Mouse (Mus musculus) stomach, postnatal 0 days (tissue): ENCODE measurements at regions not wholly inside any gene's neighbourhood (a gene's known extent, or its start where the extent isn't known, plus 50 kb on each side); places are given as distances from the start of the nearest gene placed in this dataset.

Experiments
- CTCF ChIP-seq: IDR thresholded peaks from 2 replicates; pipeline ENCODE4 v1.5.1; 2016; ENCODE audit warnings: antibody characterized with exemption, low read depth, mild to moderate bottlenecking, moderate library complexity
- EP300 ChIP-seq: optimal IDR thresholded peaks from 2 replicates; pipeline ENCODE3; 2016; ENCODE audit warnings: antibody characterized with exemption

DNA sequence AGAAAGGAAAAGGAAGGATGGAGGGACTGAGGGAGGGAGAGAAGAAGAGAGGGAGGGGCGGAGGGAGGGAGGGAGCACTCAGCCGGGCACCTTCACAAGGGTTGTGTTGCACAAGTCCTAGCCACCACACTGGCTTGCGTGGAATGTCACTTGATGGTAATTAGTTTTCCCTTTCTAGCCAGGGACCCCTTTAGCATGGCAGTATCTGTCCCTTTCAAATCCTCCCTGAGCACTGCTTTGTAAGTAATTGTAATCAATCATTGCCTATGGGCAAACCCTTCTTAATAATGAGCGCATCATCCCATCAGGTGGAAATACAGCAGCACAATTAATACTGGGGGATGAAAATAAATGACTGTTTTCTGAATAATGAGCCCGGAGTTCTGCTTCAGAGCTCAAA is 68.5 kb upstream of the Arhgap5 start:
- TF ChIP-seq CTCF (no peak), EP300 (no peak)
